Mouse (Mus musculus): ENCODE measurements at regions not wholly inside any gene's neighbourhood (a gene's known extent, or its start where the extent isn't known, plus 50 kb on each side); places are given as distances from the start of the nearest gene placed in this dataset.

- Histone ChIP-seq H3K4me1 (ENCODE audit: control insufficient read depth, insufficient read depth) (no peaks in the 10 kb centered on the region), H3K9ac (replicated peaks; ENCODE audit: low read depth, low read length) (no peak overlapping the region), H3K4me2 (ENCODE audit: low read depth, low read length) (no peak overlapping the region), H3K36me3 (replicated peaks; ENCODE audit: control insufficient read depth, insufficient read depth, low read length) (no peaks in the 10 kb centered on the region), H3K27ac (ENCODE audit: low read depth) (no peak overlapping the region), H3K9me3 (replicated peaks; ENCODE audit: control insufficient read depth, low read length) (no peaks in the 10 kb centered on the region), H3K4me3 (ENCODE audit: low read depth, low read length) (no peak overlapping the region), H3K27me3 (ENCODE audit: control insufficient read depth, insufficient read depth, low read length) (no peaks in the 10 kb centered on the region)
- DNase-seq (ENCODE audit: low spot score) (no peak), ATAC-seq (ENCODE audit: insufficient read depth, low read depth) (no peak)
- TF ChIP-seq EP300 (IDR thresholded peaks at IDR 0.05; ENCODE audit: low read depth) (no peak), CTCF (IDR thresholded peaks at IDR 0.05; ENCODE audit: low read depth) (no peak)
- 44% methylated on average over 1 of the region's 1 CpGs for WGBS
These were observed 486.1 kb upstream of the Slc39a10 start for GRCm38 (mm10) chr1:47378795-47379194.

DNA sequence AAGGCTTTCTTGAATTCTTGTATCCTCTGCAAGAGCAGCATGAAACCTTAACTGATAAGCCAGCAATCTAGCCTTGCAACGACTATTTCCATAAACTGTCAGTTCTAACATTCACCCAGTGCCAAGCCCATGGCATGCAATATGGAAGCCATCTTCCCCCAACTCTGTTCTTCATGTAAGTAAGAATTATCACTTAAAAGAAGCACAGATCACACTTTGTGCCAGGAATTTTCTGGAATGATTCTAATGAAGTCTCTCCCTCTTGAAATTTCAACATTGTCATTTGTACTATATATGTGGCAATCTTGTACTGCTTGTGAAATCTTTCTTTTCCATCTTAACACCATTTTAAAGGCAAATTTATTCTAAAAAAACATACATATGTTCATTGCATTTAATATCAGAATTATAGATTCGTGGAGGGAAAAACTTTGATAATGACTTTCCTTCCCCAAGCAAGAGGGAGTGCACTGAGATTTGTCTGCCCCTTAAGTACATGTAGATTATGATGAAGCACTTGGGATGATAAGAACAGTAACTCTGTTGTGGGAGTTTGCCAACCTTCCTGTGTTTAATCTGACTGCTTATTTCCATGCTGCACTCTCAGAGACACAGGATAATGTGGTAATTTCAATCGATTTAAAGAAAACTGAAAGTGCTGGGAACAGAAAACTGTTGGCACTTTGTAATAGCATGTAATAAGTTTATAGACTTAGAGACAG lies 447.2 kb upstream of the Slc39a10 start:
- WGBS, result 47% methylated on average over 3 of the region's 3 CpGs
- Histone ChIP-seq H3K9me3 (replicated peaks; ENCODE audit: control insufficient read depth, low read length) (no peaks in the 10 kb centered on the region), H3K27me3 (ENCODE audit: control insufficient read depth, insufficient read depth, low read length) (no peaks in the 10 kb centered on the region), H3K36me3 (replicated peaks; ENCODE audit: control insufficient read depth, insufficient read depth, low read length) (no peaks in the 10 kb centered on the region), H3K27ac (ENCODE audit: low read depth) (no peak overlapping the region), H3K4me2 (ENCODE audit: low read depth, low read length) (no peak overlapping the region), H3K4me3 (ENCODE audit: low read depth, low read length) (no peak overlapping the region), H3K4me1 (ENCODE audit: control insufficient read depth, insufficient read depth) (no peaks in the 10 kb centered on the region), H3K9ac (replicated peaks; ENCODE audit: low read depth, low read length) (no peak overlapping the region)
- ATAC-seq (ENCODE audit: insufficient read depth, low read depth) (no peak), DNase-seq (ENCODE audit: low spot score) (no peak)
- TF ChIP-seq CTCF (IDR thresholded peaks at IDR 0.05; ENCODE audit: low read depth) (no peak), EP300 (IDR thresholded peaks at IDR 0.05; ENCODE audit: low read depth) (no peak)

GRCm38 (mm10) chr1:47310572-47311075 lies 418.0 kb upstream of the Slc39a10 start:
- ATAC-seq (ENCODE audit: insufficient read depth, low read depth), result no peak

GRCm38 (mm10) chr1:47306961-47307360 lies 414.3 kb upstream of the Slc39a10 start:
- H3K27ac ChIP-seq (ENCODE audit: low read depth), result no peak overlapping the region
- no peaks in the 10 kb centered on the region for H3K27me3 ChIP-seq (ENCODE audit: control insufficient read depth, insufficient read depth, low read length)
- H3K36me3 ChIP-seq (replicated peaks; ENCODE audit: control insufficient read depth, insufficient read depth, low read length), result no peaks in the 10 kb centered on the region
- H3K4me3 ChIP-seq (ENCODE audit: low read depth, low read length), result no peak overlapping the region
- no peak overlapping the region for H3K4me2 ChIP-seq (ENCODE audit: low read depth, low read length)
- H3K4me1 ChIP-seq (ENCODE audit: control insufficient read depth, insufficient read depth), result no peaks in the 10 kb centered on the region
- ATAC-seq (ENCODE audit: insufficient read depth, low read depth) (no peak), DNase-seq (ENCODE audit: low spot score) (no peak)
- H3K9me3 ChIP-seq (replicated peaks; ENCODE audit: control insufficient read depth, low read length), result no peaks in the 10 kb centered on the region
- TF ChIP-seq EP300 (IDR thresholded peaks at IDR 0.05; ENCODE audit: low read depth), result no peak
- no peak for TF ChIP-seq CTCF (IDR thresholded peaks at IDR 0.05; ENCODE audit: low read depth)
- H3K9ac ChIP-seq (replicated peaks; ENCODE audit: low read depth, low read length), result no peak overlapping the region

More at GRCm38 (mm10) chr1:47310572-47311075, 418.0 kb upstream of the Slc39a10 start:
- no peaks in the 10 kb centered on the region for H3K4me1 ChIP-seq (ENCODE audit: control insufficient read depth, insufficient read depth)
- H3K27ac ChIP-seq (ENCODE audit: low read depth), result no peak overlapping the region
- WGBS, result 72% methylated on average over 2 of the region's 2 CpGs
- TF ChIP-seq CTCF (IDR thresholded peaks at IDR 0.05; ENCODE audit: low read depth) (no peak), EP300 (IDR thresholded peaks at IDR 0.05; ENCODE audit: low read depth) (no peak)
- no peak overlapping the region for H3K4me2 ChIP-seq (ENCODE audit: low read depth, low read length)
- H3K27me3 ChIP-seq (ENCODE audit: control insufficient read depth, insufficient read depth, low read length), result no peaks in the 10 kb centered on the region
- H3K4me3 ChIP-seq (ENCODE audit: low read depth, low read length), result no peak overlapping the region
- no peaks in the 10 kb centered on the region for H3K36me3 ChIP-seq (replicated peaks; ENCODE audit: control insufficient read depth, insufficient read depth, low read length)
- no peak for DNase-seq (ENCODE audit: low spot score)
- H3K9me3 ChIP-seq (replicated peaks; ENCODE audit: control insufficient read depth, low read length), result no peaks in the 10 kb centered on the region
- no peak overlapping the region for H3K9ac ChIP-seq (replicated peaks; ENCODE audit: low read depth, low read length)

DNA sequence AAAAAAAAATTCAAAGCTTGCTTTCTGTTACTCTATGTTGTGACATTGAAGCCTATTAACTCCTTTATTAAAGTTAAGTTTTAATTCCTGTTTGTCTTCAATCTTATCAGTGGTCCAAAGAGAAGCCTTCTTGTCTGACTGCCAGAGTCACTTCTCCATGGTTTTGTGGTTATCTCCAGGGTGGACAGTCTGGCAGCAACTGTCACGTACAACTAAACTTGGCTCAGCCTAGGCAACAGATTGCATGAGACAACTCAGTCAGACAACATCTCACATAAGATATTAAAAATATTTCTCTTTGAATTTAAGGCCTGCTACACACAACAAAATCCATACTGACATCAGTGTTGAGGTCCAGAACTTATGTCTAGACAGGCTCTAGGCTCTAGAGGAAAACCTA lies 406.7 kb upstream of the Slc39a10 start:
- H3K4me3 ChIP-seq (ENCODE audit: low read depth, low read length), result no peak overlapping the region
- H3K9me3 ChIP-seq (replicated peaks; ENCODE audit: control insufficient read depth, low read length), result no peaks in the 10 kb centered on the region
- H3K9ac ChIP-seq (replicated peaks; ENCODE audit: low read depth, low read length), result no peak overlapping the region
- DNase-seq (ENCODE audit: low spot score) (no peak), ATAC-seq (ENCODE audit: insufficient read depth, low read depth) (no peak)
- TF ChIP-seq EP300 (IDR thresholded peaks at IDR 0.05; ENCODE audit: low read depth) (no peak), CTCF (IDR thresholded peaks at IDR 0.05; ENCODE audit: low read depth) (no peak)
- H3K4me2 ChIP-seq (ENCODE audit: low read depth, low read length), result no peak overlapping the region
- no peak overlapping the region for H3K27ac ChIP-seq (ENCODE audit: low read depth)
- H3K4me1 ChIP-seq (ENCODE audit: control insufficient read depth, insufficient read depth), result no peaks in the 10 kb centered on the region
- WGBS, result 45% methylated on average over 1 of the region's 1 CpGs
- no peaks in the 10 kb centered on the region for H3K36me3 ChIP-seq (replicated peaks; ENCODE audit: control insufficient read depth, insufficient read depth, low read length)
- H3K27me3 ChIP-seq (ENCODE audit: control insufficient read depth, insufficient read depth, low read length), result no peaks in the 10 kb centered on the region

DNA sequence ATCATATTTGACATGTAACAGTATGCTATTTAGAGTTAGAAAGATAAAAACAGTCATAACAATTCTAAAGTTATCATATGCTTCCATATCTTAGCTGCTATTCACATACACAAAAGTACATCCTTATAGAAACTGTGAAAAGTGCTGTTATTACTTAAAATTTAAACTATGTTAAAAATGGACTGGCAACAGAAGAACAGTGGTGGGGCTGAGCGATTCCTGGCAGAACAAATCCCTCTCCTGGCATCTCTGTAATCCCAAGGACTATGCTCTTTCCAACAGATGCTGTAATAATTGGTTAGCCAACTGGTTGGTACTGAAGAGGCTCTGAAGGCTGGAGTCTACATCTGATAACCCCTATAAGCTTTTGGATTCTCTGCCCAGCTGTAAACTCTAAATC lies 393.0 kb upstream of the Slc39a10 start:
- H3K27me3 ChIP-seq (ENCODE audit: control insufficient read depth, insufficient read depth, low read length), result no peaks in the 10 kb centered on the region
- no peak overlapping the region for H3K27ac ChIP-seq (ENCODE audit: low read depth)
- TF ChIP-seq EP300 (IDR thresholded peaks at IDR 0.05; ENCODE audit: low read depth) (no peak), CTCF (IDR thresholded peaks at IDR 0.05; ENCODE audit: low read depth) (no peak)
- no peak overlapping the region for H3K4me3 ChIP-seq (ENCODE audit: low read depth, low read length)
- no peak overlapping the region for H3K4me2 ChIP-seq (ENCODE audit: low read depth, low read length)
- H3K4me1 ChIP-seq (ENCODE audit: control insufficient read depth, insufficient read depth), result no peaks in the 10 kb centered on the region
- H3K36me3 ChIP-seq (replicated peaks; ENCODE audit: control insufficient read depth, insufficient read depth, low read length), result no peaks in the 10 kb centered on the region
- DNase-seq (ENCODE audit: low spot score) (no peak), ATAC-seq (ENCODE audit: insufficient read depth, low read depth) (no peak)
- WGBS, result 91% methylated on average over 1 of the region's 1 CpGs
- no peaks in the 10 kb centered on the region for H3K9me3 ChIP-seq (replicated peaks; ENCODE audit: control insufficient read depth, low read length)
- H3K9ac ChIP-seq (replicated peaks; ENCODE audit: low read depth, low read length), result no peak overlapping the region
